18 mouse cellular contexts compared by ENCODE assay signal in genomic region chr10:120820781-120821300, GRCm38 (mm10).
DNase-seq lines count a peak whose midpoint lies in the region; ATAC-seq lines count a peak whose summit lies in the region.
"Had no signal": no experiment of that assay in that cellular context is flagged by ENCODE, and none has a peak within 500 bp of the region (broad histone marks: within the 10 kb centered on the region; RNA-seq: fewer than 3 reads in every experiment).

No protein-coding gene starts in this region.

- peaks cover 16% of the 10 kb centered on the region for H3K4me1 ChIP-seq in midbrain, embryonic 13.5 days (replicated peaks)
- H3K4me1 ChIP-seq in midbrain, embryonic 15.5 days: peaks cover 15% of the 10 kb centered on the region
- H3K4me1 ChIP-seq in embryonic facial prominence, embryonic 14.5 days (ENCODE audit: control insufficient read depth, insufficient read depth, low read length): peaks cover 6% of the 10 kb centered on the region
- H3K4me1 ChIP-seq in forebrain, embryonic 16.5 days (replicated peaks; ENCODE audit: control insufficient read depth, insufficient read depth, low read length): peaks cover 17% of the 10 kb centered on the region
- H3K4me1 ChIP-seq in stomach, embryonic 15.5 days: 0 out of 2 replicates have a peak, but pooled peaks cover 8% of the 10 kb centered on the region

- H3K36me3 ChIP-seq in midbrain, embryonic 13.5 days: no peaks in the 10 kb centered on the region
- H3K36me3 ChIP-seq in midbrain, embryonic 15.5 days (replicated peaks): no peaks in the 10 kb centered on the region
- no peaks in the 10 kb centered on the region for H3K36me3 ChIP-seq in embryonic facial prominence, embryonic 14.5 days (ENCODE audit: control insufficient read depth, insufficient read depth, low read length)
- no peaks in the 10 kb centered on the region for H3K36me3 ChIP-seq in forebrain, embryonic 16.5 days (ENCODE audit: control insufficient read depth, insufficient read depth)
- H3K36me3 ChIP-seq in stomach, embryonic 15.5 days: no peaks in the 10 kb centered on the region
- H3K36me3 ChIP-seq: intestine, embryonic 15.5 days; midbrain, embryonic 12.5 days had no signal

- intact Hi-C loops in left cerebral cortex, postnatal 25 days (cut with DNase I): no loop called here

- H3K4me3 ChIP-seq in midbrain, embryonic 13.5 days (replicated peaks): no peak overlapping the region
- no peak overlapping the region for H3K4me3 ChIP-seq in midbrain, embryonic 15.5 days
- no peak overlapping the region for H3K4me3 ChIP-seq in embryonic facial prominence, embryonic 14.5 days (ENCODE audit: low read depth, low read length)
- H3K4me3 ChIP-seq in forebrain, embryonic 16.5 days (replicated peaks; ENCODE audit: low read length): no peak overlapping the region
- H3K4me3 ChIP-seq in stomach, embryonic 15.5 days (replicated peaks): no peak overlapping the region
- H3K4me3 ChIP-seq: intestine, embryonic 15.5 days; midbrain, embryonic 12.5 days had no signal

- 0 out of 2 replicates have a peak overlapping the region, but pooled peaks have one; percentile 6 for H3K4me2 ChIP-seq in midbrain, embryonic 13.5 days (replicated peaks)
- no peak overlapping the region for H3K4me2 ChIP-seq in midbrain, embryonic 15.5 days
- H3K4me2 ChIP-seq in embryonic facial prominence, embryonic 14.5 days (ENCODE audit: low read depth, low read length): peak overlapping the region; percentile 19
- H3K4me2 ChIP-seq in forebrain, embryonic 16.5 days (ENCODE audit: low read length): peak overlapping the region; percentile 41
- no peak overlapping the region for H3K4me2 ChIP-seq in stomach, embryonic 15.5 days
- H3K4me2 ChIP-seq: liver, embryonic 11.5 days; midbrain, embryonic 12.5 days had no signal

- no peak overlapping the region for H3K27ac ChIP-seq in midbrain, embryonic 13.5 days
- H3K27ac ChIP-seq in midbrain, embryonic 15.5 days: no peak overlapping the region
- H3K27ac ChIP-seq in embryonic facial prominence, embryonic 14.5 days (replicated peaks; ENCODE audit: low read depth, low read length): no peak overlapping the region
- no peak overlapping the region for H3K27ac ChIP-seq in forebrain, embryonic 16.5 days (ENCODE audit: low read length)
- H3K27ac ChIP-seq in stomach, embryonic 15.5 days: peak overlapping the region; percentile 51; the same call in 1 of the 2 replicates
- H3K27ac ChIP-seq: intestine, embryonic 15.5 days; kidney, postnatal 0 days; midbrain, embryonic 12.5 days had no signal

- no peaks in the 10 kb centered on the region for H3K9me3 ChIP-seq in midbrain, embryonic 13.5 days
- no peaks in the 10 kb centered on the region for H3K9me3 ChIP-seq in midbrain, embryonic 15.5 days
- no peaks in the 10 kb centered on the region for H3K9me3 ChIP-seq in embryonic facial prominence, embryonic 14.5 days (ENCODE audit: control insufficient read depth, low read length)
- H3K9me3 ChIP-seq in forebrain, embryonic 16.5 days (ENCODE audit: control insufficient read depth, low read length): no peaks in the 10 kb centered on the region
- no peaks in the 10 kb centered on the region for H3K9me3 ChIP-seq in stomach, embryonic 15.5 days
- H3K9me3 ChIP-seq: intestine, embryonic 15.5 days; midbrain, embryonic 12.5 days had no signal

- no peak for ATAC-seq in midbrain, embryonic 13.5 days
- no peak for ATAC-seq in midbrain, embryonic 15.5 days (replicated peaks)
- ATAC-seq in embryonic facial prominence, embryonic 14.5 days (ENCODE audit: low read depth): no peak
- ATAC-seq in forebrain, embryonic 16.5 days: no peak
- ATAC-seq in stomach, embryonic 15.5 days (ENCODE audit: insufficient read depth, low FRiP score, low read depth): no peak
- ATAC-seq: intestine, embryonic 15.5 days had no signal

- H3K27me3 ChIP-seq in midbrain, embryonic 13.5 days: no peaks in the 10 kb centered on the region
- H3K27me3 ChIP-seq in midbrain, embryonic 15.5 days (replicated peaks): no peaks in the 10 kb centered on the region
- H3K27me3 ChIP-seq in embryonic facial prominence, embryonic 14.5 days (replicated peaks; ENCODE audit: control insufficient read depth, insufficient read depth, low read length): no peaks in the 10 kb centered on the region
- H3K27me3 ChIP-seq in forebrain, embryonic 16.5 days (replicated peaks; ENCODE audit: control insufficient read depth, insufficient read depth, low read length): no peaks in the 10 kb centered on the region; the same call in 1 of the 2 replicates
- no peaks in the 10 kb centered on the region for H3K27me3 ChIP-seq in stomach, embryonic 15.5 days (replicated peaks)
- H3K27me3 ChIP-seq: intestine, embryonic 15.5 days; midbrain, embryonic 12.5 days had no signal

- no peak overlapping the region for H3K9ac ChIP-seq in midbrain, embryonic 13.5 days (replicated peaks)
- no peak overlapping the region for H3K9ac ChIP-seq in midbrain, embryonic 15.5 days
- H3K9ac ChIP-seq in embryonic facial prominence, embryonic 14.5 days (ENCODE audit: low read depth, low read length): no peak overlapping the region
- H3K9ac ChIP-seq in forebrain, embryonic 16.5 days (replicated peaks; ENCODE audit: low read depth, low read length): no peak overlapping the region
- no peak overlapping the region for H3K9ac ChIP-seq in stomach, embryonic 15.5 days
- H3K9ac ChIP-seq: intestine, embryonic 15.5 days; lung, embryonic 14.5 days; midbrain, embryonic 12.5 days had no signal

- no peak for DNase-seq in embryonic facial prominence, embryonic 14.5 days (ENCODE audit: low spot score)
- DNase-seq in lung, adult 18-20 months: no peak
- no peak for DNase-seq in right cerebral cortex, postnatal 10 days (ENCODE audit: low spot score in 2 of 2)
- no peak for DNase-seq in left cerebral cortex, postnatal 25 days (ENCODE audit: low spot score in 2 of 2)
- DNase-seq: cerebellum, postnatal 10 days; embryo, embryonic 11 days; heart, adult 18-20 months; lung, embryonic 14.5 days; lung, postnatal 4 days; retina, postnatal 1 day had no signal

- WGBS in midbrain, embryonic 13.5 days: 18% methylated on average over 12 of the region's 12 CpGs
- WGBS in midbrain, embryonic 15.5 days: 27% methylated on average over 12 of the region's 12 CpGs
- 23% methylated on average over 12 of the region's 12 CpGs for WGBS in embryonic facial prominence, embryonic 14.5 days
- WGBS in forebrain, embryonic 16.5 days: 4% methylated on average over 12 of the region's 12 CpGs
- 51% methylated on average over 12 of the region's 12 CpGs for WGBS in stomach, embryonic 15.5 days

Comparison
In these comparisons a context has a peak if more than half of its experiments do, and no peak if none do; other contexts are left out.
1. H3K4me2 ChIP-seq: peak in midbrain, embryonic 13.5 days (single experiment), embryonic facial prominence, embryonic 14.5 days (single experiment) and forebrain, embryonic 16.5 days (single experiment); none in midbrain, embryonic 15.5 days (single experiment) and stomach, embryonic 15.5 days (single experiment).